Mouse (Mus musculus) brain, embryonic 14.5 days (tissue): ENCODE results near the gene Hoxb7.

Experiments
- CTCF ChIP-seq: fragments of 200-500 bp; IDR thresholded peaks from 2 replicates; pipeline ENCODE4 v1.5.1; 2012; ENCODE audit warnings: inconsistent platforms, mild to moderate bottlenecking, moderate library complexity, borderline replicate concordance; ENCODE audit not compliant: insufficient read depth, insufficient read length; ENCODE audit errors: extremely low read depth
- POLR2A ChIP-seq: fragments of 200-500 bp; IDR thresholded peaks from 2 replicates; pipeline ENCODE4 v1.6.1; 2012; ENCODE audit warnings: mild to moderate bottlenecking, inconsistent platforms, borderline replicate concordance; ENCODE audit not compliant: poor library complexity, insufficient read depth, insufficient read length, severe bottlenecking; ENCODE audit errors: extremely low read depth

DNA sequence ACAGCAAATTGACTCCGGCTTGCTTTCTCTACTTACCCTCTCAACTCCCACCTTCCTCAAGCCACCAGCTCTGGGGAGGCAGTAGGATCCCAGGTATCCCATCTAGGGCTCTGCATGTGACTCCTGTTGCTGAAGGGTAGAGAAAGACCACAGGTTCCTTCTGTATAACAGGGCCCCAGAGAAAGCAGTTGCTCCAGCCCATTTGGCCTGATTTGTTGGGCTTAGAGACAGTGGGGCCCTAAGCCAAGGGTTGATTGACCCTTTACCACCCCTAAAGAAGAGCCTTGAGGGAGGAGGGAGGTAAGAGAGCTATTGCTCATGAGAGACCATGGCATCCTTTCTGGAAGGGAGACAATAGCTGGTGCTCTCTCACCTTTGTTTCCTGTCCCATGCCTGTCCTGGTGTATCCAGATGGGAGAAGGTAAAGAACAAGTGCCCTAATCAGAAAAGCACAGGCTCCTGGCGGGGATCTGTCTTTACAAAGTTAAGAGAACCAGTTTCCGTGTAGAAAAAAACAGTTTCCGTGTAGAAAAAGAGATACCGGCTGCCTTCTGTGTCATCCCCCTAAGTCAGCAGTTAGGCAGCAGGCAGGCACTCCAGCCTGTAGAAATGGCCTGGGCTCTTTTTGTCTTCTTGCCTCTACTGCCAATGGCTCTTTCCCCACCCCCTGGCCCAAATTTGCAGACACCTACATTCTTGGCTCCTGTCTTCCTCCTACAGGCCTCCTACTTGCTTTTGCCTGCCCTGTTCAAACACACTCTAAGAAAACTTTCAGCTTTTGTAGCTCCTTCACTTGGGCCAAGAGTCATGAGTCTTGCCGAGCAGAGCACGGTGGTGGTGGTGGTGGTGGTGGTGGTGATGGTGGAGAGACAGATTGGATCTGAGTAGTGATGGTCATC is 52.8 kb downstream of the Hoxb7 start:
- TF ChIP-seq CTCF (no peak), POLR2A (no peak)
